In genomic region chr1:190041096-190041706, GRCm38 (mm10) we compare ENCODE assay signal across 16 mouse cellular contexts.
DNase-seq lines count a peak whose midpoint lies in the region; ATAC-seq lines count a peak whose summit lies in the region.
"Had no signal": no experiment of that assay in that cellular context is flagged by ENCODE, and none has a peak within 500 bp of the region (broad histone marks: within the 10 kb centered on the region; RNA-seq: fewer than 3 reads in every experiment).

No protein-coding gene starts in this region.

- no peak overlapping the region for H3K4me2 ChIP-seq in embryonic facial prominence, embryonic 14.5 days (ENCODE audit: low read depth, low read length)
- no peak overlapping the region for H3K4me2 ChIP-seq in liver, embryonic 12.5 days
- H3K4me2 ChIP-seq: hindbrain, embryonic 13.5 days; liver, embryonic 15.5 days; neural tube, embryonic 15.5 days had no signal

- H3K27me3 ChIP-seq in embryonic facial prominence, embryonic 14.5 days (replicated peaks; ENCODE audit: control insufficient read depth, insufficient read depth, low read length) = no peaks in the 10 kb centered on the region
- peaks cover 7% of the 10 kb centered on the region; the same call in 1 of the 2 replicates for H3K27me3 ChIP-seq in embryonic facial prominence, embryonic 10.5 days (replicated peaks; ENCODE audit: low read depth, poor library complexity, severe bottlenecking)
- no peaks in the 10 kb centered on the region for H3K27me3 ChIP-seq in liver, embryonic 12.5 days (replicated peaks)
- H3K27me3 ChIP-seq: liver, embryonic 15.5 days; neural tube, embryonic 15.5 days had no signal

- DNase-seq in embryonic facial prominence, embryonic 14.5 days (ENCODE audit: low spot score) = peak; percentile 13
- no peak for DNase-seq in embryonic facial prominence, embryonic 10.5 days (ENCODE audit: low spot score)
- DNase-seq in liver (peak; percentile 28), 416B (ENCODE audit: low read depth) (peak; percentile 39), NIH3T3 (ENCODE audit: low read depth) (peak; percentile 30)
- no peak for DNase-seq in cerebellum, postnatal 10 days
- no peak for DNase-seq in gastrocnemius, postnatal 4 days (ENCODE audit: low spot score in 2 of 2)
- DNase-seq: adrenal gland, postnatal 36 days; cerebellum, adult 11-12 months; gastrocnemius, postnatal 36 days; right cerebral cortex, adult 18-20 months; thymus, adult 18-20 months had no signal

- no peaks in the 10 kb centered on the region for H3K4me1 ChIP-seq in embryonic facial prominence, embryonic 14.5 days (ENCODE audit: control insufficient read depth, insufficient read depth, low read length)
- peaks cover 30% of the 10 kb centered on the region for H3K4me1 ChIP-seq in embryonic facial prominence, embryonic 10.5 days
- H3K4me1 ChIP-seq in liver, embryonic 12.5 days = peaks cover 16% of the 10 kb centered on the region; the same call in 1 of the 2 replicates
- H3K4me1 ChIP-seq: hindbrain, embryonic 13.5 days; neural tube, embryonic 15.5 days had no signal

- H3K36me3 ChIP-seq in embryonic facial prominence, embryonic 14.5 days (ENCODE audit: control insufficient read depth, insufficient read depth, low read length) = no peaks in the 10 kb centered on the region
- H3K36me3 ChIP-seq in embryonic facial prominence, embryonic 10.5 days (replicated peaks) = no peaks in the 10 kb centered on the region
- H3K36me3 ChIP-seq in liver, embryonic 12.5 days = no peaks in the 10 kb centered on the region
- H3K36me3 ChIP-seq: hindbrain, embryonic 13.5 days; liver, embryonic 15.5 days; neural tube, embryonic 15.5 days had no signal

- H3K9me3 ChIP-seq in embryonic facial prominence, embryonic 14.5 days (ENCODE audit: control insufficient read depth, low read length) = no peaks in the 10 kb centered on the region
- no peaks in the 10 kb centered on the region for H3K9me3 ChIP-seq in embryonic facial prominence, embryonic 10.5 days
- H3K9me3 ChIP-seq in liver, embryonic 12.5 days (replicated peaks) = no peaks in the 10 kb centered on the region
- H3K9me3 ChIP-seq: hindbrain, embryonic 13.5 days; liver, embryonic 15.5 days; neural tube, embryonic 15.5 days had no signal

- no peak overlapping the region for H3K4me3 ChIP-seq in embryonic facial prominence, embryonic 14.5 days (ENCODE audit: low read depth, low read length)
- no peak overlapping the region for H3K4me3 ChIP-seq in embryonic facial prominence, embryonic 10.5 days
- no peak overlapping the region for H3K4me3 ChIP-seq in liver, embryonic 12.5 days
- H3K4me3 ChIP-seq: hindbrain, embryonic 13.5 days; liver, embryonic 15.5 days; neural tube, embryonic 15.5 days had no signal

- no peak overlapping the region for H3K27ac ChIP-seq in embryonic facial prominence, embryonic 14.5 days (replicated peaks; ENCODE audit: low read depth, low read length)
- no peak overlapping the region for H3K27ac ChIP-seq in embryonic facial prominence, embryonic 10.5 days (replicated peaks)
- no peak overlapping the region for H3K27ac ChIP-seq in liver, embryonic 12.5 days
- H3K27ac ChIP-seq: hindbrain, embryonic 13.5 days; neural tube, embryonic 15.5 days had no signal

- ATAC-seq in embryonic facial prominence, embryonic 14.5 days (ENCODE audit: low read depth) = no peak
- no peak for ATAC-seq in liver, embryonic 12.5 days

- 46% methylated on average over 7 of the region's 7 CpGs for WGBS in embryonic facial prominence, embryonic 14.5 days
- 78% methylated on average over 7 of the region's 7 CpGs for WGBS in embryonic facial prominence, embryonic 10.5 days
- WGBS in liver, embryonic 12.5 days (ENCODE audit: insufficient replicate concordance) = 40% methylated on average over 7 of the region's 7 CpGs

- H3K9ac ChIP-seq in embryonic facial prominence, embryonic 14.5 days (ENCODE audit: low read depth, low read length) = no peak overlapping the region
- H3K9ac ChIP-seq in liver, embryonic 12.5 days = no peak overlapping the region
- H3K9ac ChIP-seq: hindbrain, embryonic 13.5 days; liver, embryonic 15.5 days; neural tube, embryonic 15.5 days had no signal

Comparison
In these comparisons a context has a peak if more than half of its experiments do, and no peak if none do; other contexts are left out.
1. DNase-seq: peak in embryonic facial prominence, embryonic 14.5 days (single experiment), liver (single experiment), 416B (single experiment) and NIH3T3 (single experiment); none in embryonic facial prominence, embryonic 10.5 days (single experiment), cerebellum, postnatal 10 days (0 of 2) and gastrocnemius, postnatal 4 days (0 of 2).